8 mouse cellular contexts compared by ENCODE assay signal in the genomic region with DNA sequence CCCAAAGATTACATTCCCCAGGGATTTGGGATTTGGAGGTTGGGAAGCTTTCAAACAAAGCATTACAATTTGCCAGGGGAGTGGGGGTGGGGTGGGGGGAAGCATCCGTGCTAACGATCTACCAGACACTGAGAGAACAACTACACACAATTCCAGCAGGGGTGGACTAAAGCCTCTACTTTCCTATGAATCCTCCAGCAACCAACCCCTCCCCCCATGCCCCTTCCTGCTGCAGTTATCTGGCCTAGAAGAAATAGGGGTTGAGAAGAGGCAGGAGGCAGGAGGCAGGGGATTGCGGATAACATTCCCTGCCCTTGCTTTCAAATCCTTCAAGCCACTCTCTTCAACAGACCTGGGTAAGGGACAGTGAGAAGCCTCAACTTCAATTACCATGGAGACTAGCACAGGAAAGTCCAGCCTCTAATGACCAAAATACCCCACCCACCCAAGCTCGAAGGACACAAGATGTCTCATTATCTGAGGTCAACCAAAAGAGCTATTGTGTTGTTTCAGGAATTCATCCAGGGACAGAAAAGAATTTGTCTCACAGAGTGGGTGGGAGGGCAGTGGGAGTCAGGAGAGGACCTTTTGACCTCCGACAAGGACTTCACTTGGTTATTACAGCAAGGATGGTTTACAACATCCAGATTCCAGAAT. TPM values are rescaled to one million over a fixed set of nuclear protein-coding genes. Genes with fewer than 3 reads are reported as not detected.
DNase-seq lines count a peak whose midpoint lies in the region; ATAC-seq lines count a peak whose summit lies in the region.

No protein-coding gene starts in this region.

- peak; percentile 6 for DNase-seq in kidney, adult 9 months
- DNase-seq in kidney, adult 8-10 months: no peak
- peak; percentile 51 for DNase-seq in embryo, embryonic 11 days
- peak; percentile 43 for DNase-seq in heart, postnatal 4 days
- peak; percentile 68 for DNase-seq in retina, embryonic 14.5 days (ENCODE audit: low spot score)
- DNase-seq in layer of hippocampus, adult 9-11 months: no peak
- DNase-seq in left cerebral cortex, postnatal 14 days (ENCODE audit: low spot score in 2 of 2): no peak

- intact Hi-C loops in left cerebral cortex, postnatal 14 days (cut with DNase I): no loop called here

- ATAC-seq in megakaryocyte-erythroid progenitor cell, adult 5-6 weeks (replicated peaks; ENCODE audit: low FRiP score, low TSS enrichment, poor library complexity, severe bottlenecking): no peak

RNA-seq across cellular contexts. Expression of gene Col1a2, which starts 48.5 kb away (rescaled TPM):
- total RNA-seq in heart, postnatal 4 days (2021): 100 to 1,000 TPM; 597 to 657 TPM
- 10 to 100 TPM; 42.8 to 51.2 TPM for total RNA-seq in left cerebral cortex, postnatal 14 days (2021)
- total RNA-seq in megakaryocyte-erythroid progenitor cell, adult 5-6 weeks (2014; fragmentation: Nextera tagmentation): 0.26 and 0.37 TPM in 2 replicates
- total RNA-seq in megakaryocyte-erythroid progenitor cell, adult 5-6 weeks (2017): 0.80 and 0.91 TPM in 2 replicates

Comparison
In these comparisons a context has a peak if more than half of its experiments do, and no peak if none do; other contexts are left out.
1. DNase-seq: peak in kidney, adult 9 months (single experiment), embryo, embryonic 11 days (single experiment), heart, postnatal 4 days (single experiment) and retina, embryonic 14.5 days (single experiment); none in kidney, adult 8-10 months (0 of 2), layer of hippocampus, adult 9-11 months (single experiment) and left cerebral cortex, postnatal 14 days (0 of 2).
2. RNA of gene Col1a2, which starts 48.5 kb away (total RNA-seq): 597 to 657 TPM in heart, postnatal 4 days and 42.8 to 51.2 TPM in left cerebral cortex, postnatal 14 days; 0.26 to 0.91 TPM in megakaryocyte-erythroid progenitor cell, adult 5-6 weeks; every median in the first group is over 10 times any median in the second.